Mouse (Mus musculus) olfactory bulb, adult 2 months (tissue): ENCODE data around the gene Fryl. TPM values are rescaled to one million over a fixed set of nuclear protein-coding genes. Genes with fewer than 3 reads are reported as not detected.

Experiments used
- H3K27ac ChIP-seq: fragments of 200-500 bp; 2 replicates; pipeline ENCODE4 v1.5.1; 2012; ENCODE audit warnings: low read depth, low read length; ENCODE audit not compliant: insufficient read depth
- H3K4me1 ChIP-seq: fragments of 200-500 bp; 2 replicates; pipeline ENCODE4 v1.6.1; 2012; ENCODE audit warnings: low read length; ENCODE audit not compliant: control insufficient read depth, insufficient read depth
- H3K4me3 ChIP-seq: fragments of 200-500 bp; 2 replicates; pipeline ENCODE4 v1.5.1; 2012; ENCODE audit warnings: mild to moderate bottlenecking, low read depth, low read length, moderate library complexity; ENCODE audit not compliant: insufficient read depth
- CTCF ChIP-seq: fragments of 200-500 bp; IDR thresholded peaks from 2 replicates; pipeline ENCODE4 v1.5.1; 2012; ENCODE audit warnings: low read depth, mild to moderate bottlenecking, low read length, moderate library complexity; ENCODE audit not compliant: insufficient read depth
- POLR2A ChIP-seq: fragments of 200-500 bp; IDR thresholded peaks from 2 replicates; pipeline ENCODE4 v1.6.1; 2012; ENCODE audit warnings: mild to moderate bottlenecking, low read depth, low read length, moderate library complexity; ENCODE audit not compliant: insufficient read depth
- WGBS: fragments of 180-500 bp; shearing (Covaris S2); methylation state at CpG from one replicate; pipeline ENCODE4 v1.1.7; 2018; 5-methylcytosine and 5-hydroxymethylcytosine counted together
- polyA plus RNA-seq: library from polyadenylated mRNA; stranded (reverse); fragments of >200 nt; gene quantifications from 2 replicates; pipeline ENCODE4 v1.2.4, GENCODE M21; 2012; ENCODE audit warnings: low replicate concordance; ENCODE audit not compliant: missing spikeins, insufficient read depth, insufficient read length

Fryl gene
- polyA plus RNA-seq, 1 experiment: not detected

DNA sequence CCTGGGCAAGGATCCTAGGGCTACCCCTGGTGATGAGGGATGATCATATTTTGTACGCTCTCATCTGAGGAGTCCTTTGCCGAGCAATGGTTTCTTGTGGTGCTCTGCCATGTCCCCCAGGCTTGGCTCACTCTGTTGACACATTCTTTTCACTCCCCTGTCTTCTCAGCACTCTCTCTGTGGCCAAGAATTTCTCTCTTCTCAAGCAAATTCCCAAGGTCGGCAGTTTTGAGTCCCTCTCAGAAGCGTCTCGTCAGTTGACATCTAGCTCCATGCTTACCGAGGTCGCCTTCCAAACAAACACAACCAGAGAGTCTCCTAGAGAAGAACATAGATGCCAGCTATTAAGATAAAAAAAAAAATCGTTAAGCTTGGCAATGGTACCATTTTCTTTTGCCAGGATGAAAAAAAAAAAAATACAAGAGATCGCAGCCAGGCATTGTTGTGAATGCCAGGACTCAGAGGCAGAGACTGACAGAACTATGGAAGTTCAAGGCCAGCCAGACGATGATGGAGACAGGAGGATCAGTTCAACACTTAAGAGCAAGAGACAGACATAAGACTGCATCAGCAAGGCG lies 12.3 kb upstream of the Fryl start:
- TF ChIP-seq CTCF (no peak), POLR2A (no peak)
- Histone ChIP-seq H3K27ac (no peak overlapping the region), H3K4me3 (no peak overlapping the region), H3K4me1 (peaks cover 3% of the 10 kb centered on the region)
- 60% methylated on average over 11 of the region's 11 CpGs for WGBS

DNA sequence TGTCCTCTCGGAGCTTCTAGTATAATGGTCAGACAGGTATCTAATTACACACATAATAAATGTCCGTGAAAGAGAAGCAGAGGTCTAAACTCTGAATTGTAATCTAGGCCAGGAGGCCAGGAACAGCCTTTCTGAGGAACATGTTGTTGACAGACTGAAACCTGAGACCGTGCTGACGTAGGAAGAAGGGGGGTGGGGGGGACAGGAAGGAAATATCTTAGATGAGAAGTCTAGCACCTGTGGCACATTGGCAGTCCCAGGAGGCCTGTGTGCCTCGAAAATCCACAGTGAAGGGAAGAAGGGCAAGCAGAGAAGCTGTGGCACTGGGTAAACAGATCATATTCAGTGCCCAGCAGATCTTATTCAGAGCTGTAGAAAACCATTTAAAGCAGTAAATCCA lies 9.0 kb upstream of the Fryl start:
- 76% methylated on average over 5 of the region's 5 CpGs for WGBS
- TF ChIP-seq POLR2A (no peak), CTCF (no peak)
- no peak overlapping the region for H3K4me3 ChIP-seq
- H3K4me1 ChIP-seq: peaks cover 3% of the 10 kb centered on the region
- H3K27ac ChIP-seq: no peak overlapping the region

GRCm38 (mm10) chr5:73264122-73264521 lies 7.7 kb upstream of the Fryl start:
- Histone ChIP-seq H3K4me3 (no peak overlapping the region), H3K27ac (no peak overlapping the region), H3K4me1 (no peaks in the 10 kb centered on the region)
- TF ChIP-seq POLR2A (no peak), CTCF (no peak)
- 48% methylated on average over 5 of the region's 5 CpGs for WGBS

DNA sequence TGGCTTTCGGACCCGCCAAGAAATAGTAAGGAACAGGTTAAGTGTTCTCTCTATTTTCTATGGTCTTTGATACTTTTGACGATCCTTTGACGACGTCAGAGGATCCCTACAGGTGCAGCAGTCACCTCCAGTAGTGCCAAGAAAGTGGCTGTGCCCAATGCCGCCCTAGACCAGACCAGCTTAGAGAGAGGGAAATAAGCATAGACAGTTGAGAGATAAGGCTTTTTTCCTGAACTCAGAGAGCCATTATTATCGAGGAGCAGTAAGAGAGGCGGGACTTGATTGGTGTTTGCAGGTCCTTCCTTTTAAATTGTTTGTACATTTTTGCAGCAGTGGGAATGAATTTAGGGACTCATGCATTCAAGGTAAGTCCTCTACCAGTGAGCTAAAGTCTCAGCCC lies 1.3 kb upstream of the Fryl start:
- Histone ChIP-seq H3K4me1 (peaks cover 2% of the 10 kb centered on the region), H3K4me3 (no peak overlapping the region), H3K27ac (no peak overlapping the region)
- no peak for TF ChIP-seq CTCF
- TF ChIP-seq POLR2A: no peak
- WGBS: 55% methylated on average over 8 of the region's 8 CpGs

GRCm38 (mm10) chr5:73257096-73257495 lies 677 bp upstream of the Fryl start:
- no peak overlapping the region for H3K27ac ChIP-seq
- WGBS: 3% methylated on average over 11 of the region's 11 CpGs
- peak overlapping the region; percentile 31 for H3K4me3 ChIP-seq
- TF ChIP-seq CTCF: no peak
- no peak for TF ChIP-seq POLR2A
- peaks cover 2% of the 10 kb centered on the region for H3K4me1 ChIP-seq

DNA sequence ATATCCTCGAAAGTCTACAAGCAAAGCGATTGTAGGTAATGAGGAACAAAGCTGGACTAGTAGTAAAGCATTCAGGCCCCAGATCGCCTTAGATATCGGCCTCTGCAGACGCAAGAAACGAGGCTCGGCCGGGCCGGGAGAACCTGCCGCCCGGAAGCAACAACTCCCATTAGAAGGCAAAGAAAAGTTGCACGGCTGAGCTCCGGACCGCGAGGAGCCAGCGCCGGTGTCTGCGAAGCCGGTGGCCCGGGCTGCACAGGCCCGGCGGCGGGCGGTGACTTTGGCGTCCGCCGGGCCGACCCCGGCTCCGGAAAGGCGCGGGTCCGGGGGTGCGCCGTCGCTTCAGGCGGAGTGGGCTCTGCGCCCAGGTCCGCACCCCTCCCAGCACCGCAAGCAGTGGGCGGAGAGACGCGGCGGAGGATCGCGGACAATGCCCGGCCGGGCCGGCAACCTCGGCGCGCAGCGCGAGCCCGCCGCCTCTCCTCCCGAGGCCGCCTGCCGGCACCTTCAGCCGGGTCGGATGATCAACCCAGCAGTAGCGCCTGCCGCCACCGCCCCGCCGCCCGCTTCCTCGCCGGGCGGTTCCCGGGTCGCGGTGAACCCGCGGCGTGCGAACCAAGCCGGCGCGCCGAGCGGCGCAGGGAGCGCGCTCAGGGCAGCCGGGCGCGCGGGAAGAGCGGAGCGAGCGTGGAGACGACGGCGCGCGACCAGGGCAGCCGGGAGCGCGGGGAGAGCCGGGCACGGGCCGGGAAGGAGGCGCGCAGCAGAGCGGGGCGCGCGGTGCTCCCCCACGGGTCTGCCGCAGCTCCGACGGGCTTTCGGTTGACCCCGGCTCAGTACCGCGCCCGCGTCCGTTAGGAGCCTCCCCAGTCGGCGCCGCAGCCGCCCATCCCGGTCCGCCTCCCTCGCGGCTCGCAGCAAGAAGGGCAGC lies 833 bp downstream of the Fryl start:
- Histone ChIP-seq H3K27ac (peak overlapping the region; percentile 75), H3K4me1 (peaks cover 2% of the 10 kb centered on the region), H3K4me3 (peak overlapping the region; percentile 94)
- TF ChIP-seq POLR2A: no peak
- no peak for TF ChIP-seq CTCF
- under 1% methylated on average over 124 of the region's 129 CpGs for WGBS

- WGBS: 16% methylated on average over 5 of the region's 5 CpGs
- Histone ChIP-seq H3K27ac (no peak overlapping the region), H3K4me3 (no peak overlapping the region; the same call in 1 of the 2 replicates), H3K4me1 (peaks cover 5% of the 10 kb centered on the region)
- no peak for TF ChIP-seq CTCF
- no peak for TF ChIP-seq POLR2A
Measured at GRCm38 (mm10) chr5:73254660-73255059, 1.8 kb downstream of the Fryl start.

- TF ChIP-seq CTCF (no peak), POLR2A (no peak)
- Histone ChIP-seq H3K4me1 (peaks cover 14% of the 10 kb centered on the region), H3K4me3 (no peak overlapping the region), H3K27ac (no peak overlapping the region)
Measured at GRCm38 (mm10) chr5:73252739-73253138, 3.7 kb downstream of the Fryl start.

GRCm38 (mm10) chr5:73249341-73249740 lies 7.1 kb downstream of the Fryl start:
- Histone ChIP-seq H3K4me3 (no peak overlapping the region), H3K4me1 (peaks cover 17% of the 10 kb centered on the region), H3K27ac (no peak overlapping the region)
- TF ChIP-seq CTCF (no peak), POLR2A (no peak)
- WGBS: 92% methylated on average over 4 of the region's 4 CpGs

- TF ChIP-seq CTCF (no peak), POLR2A (no peak)
- Histone ChIP-seq H3K4me3 (no peak overlapping the region), H3K4me1 (peaks cover 18% of the 10 kb centered on the region), H3K27ac (peak overlapping the region; percentile 80; the same call in 1 of the 2 replicates)
- 30% methylated on average over 8 of the region's 8 CpGs for WGBS
Measured at GRCm38 (mm10) chr5:73248211-73248610, 8.2 kb downstream of the Fryl start.
